Mouse (Mus musculus): ENCODE results near the gene Copb1.

GRCm38 (mm10) chr7:114299247-114299646, 44.7 kb upstream of the Copb1 start:
- no peak for TF ChIP-seq CTCF (IDR thresholded peaks at IDR 0.05; ENCODE audit: low read depth)
- TF ChIP-seq EP300 (IDR thresholded peaks at IDR 0.05; ENCODE audit: low read depth), result no peak
